Mouse (Mus musculus) cerebellum, postnatal 10 days (tissue): ENCODE results near the gene S1pr4.

Source experiments
- DNase-seq, 2 experiments: peaks; one replicate each; pipeline ENCODE4 v3.0.0; 2021; ENCODE audit warnings: mixed read lengths in 2 of 2

The S1pr4 gene

GRCm38 (mm10) chr10:81493601-81494220, 6.2 kb downstream of the S1pr4 start:
- peak in 1 of 2 experiments; percentile 29 for DNase-seq

- DNase-seq: peak in 1 of 2 experiments; percentile 33
These were observed 7.2 kb downstream of the S1pr4 start for GRCm38 (mm10) chr10:81492606-81493240.

- peak in 1 of 2 experiments; percentile 10 for DNase-seq
These were observed 8.9 kb downstream of the S1pr4 start for GRCm38 (mm10) chr10:81491018-81491417.

GRCm38 (mm10) chr10:81489941-81490340, 10.0 kb downstream of the S1pr4 start:
- DNase-seq: peak in 1 of 2 experiments; percentile 4

- DNase-seq: no peak
These were observed 11.9 kb downstream of the S1pr4 start for GRCm38 (mm10) chr10:81488081-81488480.

- no peak for DNase-seq
These were observed 13.4 kb downstream of the S1pr4 start for GRCm38 (mm10) chr10:81486496-81486895.

GRCm38 (mm10) chr10:81485479-81486018, 14.4 kb downstream of the S1pr4 start:
- no peak for DNase-seq

GRCm38 (mm10) chr10:81485060-81485449, 14.9 kb downstream of the S1pr4 start:
- no peak for DNase-seq

- DNase-seq: no peak
These were observed 15.4 kb downstream of the S1pr4 start for GRCm38 (mm10) chr10:81484441-81485059.

- peak; percentile 73 to 79 for DNase-seq
These were observed 15.9 kb downstream of the S1pr4 start for GRCm38 (mm10) chr10:81483983-81484382.

GRCm38 (mm10) chr10:81482533-81482889, 17.4 kb downstream of the S1pr4 start, which contains the start of gene Celf5:
TSS of gene Celf5 (minus strand) at chr10:81482709.
- DNase-seq: peak; percentile 85 to 88

GRCm38 (mm10) chr10:81481605-81482532, 18.1 kb downstream of the S1pr4 start:
- DNase-seq: peak; percentile 64 to 67

- no peak for DNase-seq
These were observed 25.5 kb downstream of the S1pr4 start for GRCm38 (mm10) chr10:81474461-81474860.

- DNase-seq: peak; percentile 90
These were observed 26.9 kb downstream of the S1pr4 start for GRCm38 (mm10) chr10:81473003-81473451.

GRCm38 (mm10) chr10:81472403-81473002, 27.4 kb downstream of the S1pr4 start:
- DNase-seq: peak in 1 of 2 experiments; percentile 52

- DNase-seq: peak; percentile 67 to 71
These were observed 29.5 kb downstream of the S1pr4 start for GRCm38 (mm10) chr10:81470454-81470853.

GRCm38 (mm10) chr10:81469253-81469652, 30.7 kb downstream of the S1pr4 start:
- DNase-seq: no peak

GRCm38 (mm10) chr10:81467670-81468235, 32.2 kb downstream of the S1pr4 start:
- DNase-seq: peak in 1 of 2 experiments; percentile 37

- peak in 1 of 2 experiments; percentile 12 for DNase-seq
These were observed 33.1 kb downstream of the S1pr4 start for GRCm38 (mm10) chr10:81466881-81467280.

- no peak for DNase-seq
These were observed 33.9 kb downstream of the S1pr4 start for GRCm38 (mm10) chr10:81466066-81466465.

GRCm38 (mm10) chr10:81465265-81465645, 34.7 kb downstream of the S1pr4 start:
- DNase-seq: peak in 1 of 2 experiments; percentile 23
